Mouse (Mus musculus) heart, adult 2 months (tissue): ENCODE measurements at regions not wholly inside any gene's neighbourhood (a gene's known extent, or its start where the extent isn't known, plus 50 kb on each side); places are given as distances from the start of the nearest gene placed in this dataset.

ENCODE experiments used
- CTCF ChIP-seq: fragments of 200-600 bp; IDR thresholded peaks from 2 replicates; pipeline ENCODE4 v1.8.1; 2022; ENCODE audit warnings: antibody characterized with exemption, mild to moderate bottlenecking, moderate library complexity
- EP300 ChIP-seq: fragments of 200-500 bp; IDR thresholded peaks from 2 replicates; pipeline ENCODE4 v1.6.1; 2011; ENCODE audit warnings: low read depth, low read length, control low read depth; ENCODE audit not compliant: insufficient read depth
- POLR2A ChIP-seq: fragments of 200-500 bp; IDR thresholded peaks from 2 replicates; pipeline ENCODE4 v1.6.1; 2011; ENCODE audit warnings: mild to moderate bottlenecking, low read depth, low read length, control low read depth; ENCODE audit not compliant: insufficient read depth

- TF ChIP-seq CTCF (no peak), POLR2A (no peak), EP300 (no peak)
Measured at GRCm38 (mm10) chr11:112370941-112371340, 411.1 kb upstream of the Sox9 start.
